7 mouse cellular contexts compared by ENCODE assay signal in the genomic region with DNA sequence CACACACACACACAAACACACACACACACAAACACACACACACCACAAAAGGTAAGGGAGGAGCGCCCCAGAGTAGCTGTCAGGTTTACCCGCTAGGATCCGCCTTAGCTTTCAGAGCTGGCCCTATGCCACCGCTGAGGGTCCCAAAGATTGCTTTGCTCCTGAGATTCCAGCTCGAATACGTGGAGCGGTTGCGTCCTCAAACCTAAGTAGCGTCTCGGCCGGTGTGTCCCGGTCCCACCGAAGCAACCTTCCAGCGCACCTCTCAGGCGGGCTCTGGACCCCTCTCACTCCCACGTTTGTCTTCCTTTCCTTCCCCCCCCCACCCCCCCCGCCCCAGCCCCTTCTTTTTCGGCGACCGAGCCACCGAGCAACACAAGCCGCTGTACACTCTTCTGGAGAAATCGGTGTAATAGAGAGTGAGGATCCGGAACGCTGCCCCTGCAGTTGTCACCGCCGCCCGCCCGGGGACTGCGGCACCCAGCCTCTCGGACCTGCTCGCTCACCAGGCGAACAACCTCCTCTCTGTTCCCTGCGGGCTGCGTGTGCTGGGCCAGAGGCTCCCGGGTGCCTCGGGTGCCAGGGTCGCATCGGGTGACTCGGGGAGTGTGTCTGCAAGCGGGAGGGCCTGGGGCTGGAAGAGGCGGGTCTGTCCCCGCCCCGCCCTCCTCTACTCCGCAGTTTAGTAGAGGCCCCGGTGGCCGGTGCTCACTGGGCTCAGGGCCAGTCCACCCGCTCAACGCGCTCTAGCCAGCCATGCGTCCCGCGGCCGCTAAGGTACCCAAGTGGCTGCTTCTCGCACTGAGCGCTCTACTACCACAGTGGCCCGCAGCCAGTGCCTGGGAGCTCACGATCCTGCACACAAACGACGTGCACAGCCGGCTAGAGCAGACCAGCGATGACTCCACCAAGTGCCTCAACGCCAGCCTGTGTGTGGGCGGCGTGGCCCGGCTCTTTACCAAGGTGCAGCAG. TPM values are rescaled to one million over a fixed set of nuclear protein-coding genes. Genes with fewer than 3 reads are reported as not detected.
DNase-seq lines count a peak whose midpoint lies in the region; ATAC-seq and TF ChIP-seq lines count a peak whose summit lies in the region.

A gene (plus strand): TSS at position 268 of the 972 bp plus-strand sequence.

- peaks cover 4% of the 10 kb centered on the region; the same call in 1 of the 2 replicates for H3K4me1 ChIP-seq in embryonic facial prominence, embryonic 12.5 days
- H3K4me1 ChIP-seq in heart, adult 2 months (ENCODE audit: control insufficient read depth, insufficient read depth, low read length): no peaks in the 10 kb centered on the region
- H3K4me1 ChIP-seq in kidney, adult 2 months (ENCODE audit: control insufficient read depth, insufficient read depth, low read length): peaks cover 6% of the 10 kb centered on the region; the same call in 1 of the 2 replicates
- peaks cover 7% of the 10 kb centered on the region; the same call in 1 of the 2 replicates for H3K4me1 ChIP-seq in limb, embryonic 12.5 days (replicated peaks)
- H3K4me1 ChIP-seq in midbrain, embryonic 14.5 days (ENCODE audit: control insufficient read depth, insufficient read depth, low read length): peaks cover 5% of the 10 kb centered on the region; the same call in 1 of the 2 replicates
- peaks cover 2% of the 10 kb centered on the region; the same call in 1 of the 2 replicates for H3K4me1 ChIP-seq in spleen, adult 2 months (ENCODE audit: control insufficient read depth, insufficient read depth, insufficient read length)

- peak; percentile 81 to 86 for DNase-seq in adrenal gland, postnatal 36 days
- DNase-seq in heart, adult 2 months: peak; percentile 80 to 86
- DNase-seq in kidney, adult 2 months: peak; percentile 91
- DNase-seq in midbrain, embryonic 14.5 days: peak; percentile 82
- DNase-seq in spleen, adult 2 months (ENCODE audit: low read depth in 1 of 2, low spot score in 2 of 2): peak in 1 of 2 experiments; percentile 30

- TF ChIP-seq CTCF in heart, adult 2 months (IDR thresholded peaks at IDR 0.05): 0 out of 2 replicates have a peak, but pooled peaks have one; percentile 8
- TF ChIP-seq CTCF in kidney, adult 2 months (conservative IDR thresholded peaks at IDR 0.05; ENCODE audit: insufficient read depth, insufficient read length, low read depth, low read length): no peak
- no peak for TF ChIP-seq CTCF in spleen, adult 2 months (IDR thresholded peaks at IDR 0.05; ENCODE audit: extremely low read depth, insufficient read depth, insufficient read length, insufficient replicate concordance)

- no peaks in the 10 kb centered on the region for H3K36me3 ChIP-seq in embryonic facial prominence, embryonic 12.5 days
- H3K36me3 ChIP-seq in heart, adult 2 months (ENCODE audit: control insufficient read depth, insufficient read depth, low read length): peaks cover 3% of the 10 kb centered on the region
- H3K36me3 ChIP-seq in kidney, adult 2 months (ENCODE audit: control insufficient read depth, insufficient read depth, low read length): no peaks in the 10 kb centered on the region
- H3K36me3 ChIP-seq in limb, embryonic 12.5 days: no peaks in the 10 kb centered on the region
- no peaks in the 10 kb centered on the region for H3K36me3 ChIP-seq in midbrain, embryonic 14.5 days (ENCODE audit: control insufficient read depth, insufficient read depth, low read length)
- H3K36me3 ChIP-seq in spleen, adult 2 months (ENCODE audit: control insufficient read depth, insufficient read depth, low read length): no peaks in the 10 kb centered on the region

- no peaks in the 10 kb centered on the region for H3K9me3 ChIP-seq in embryonic facial prominence, embryonic 12.5 days
- H3K9me3 ChIP-seq in limb, embryonic 12.5 days: no peaks in the 10 kb centered on the region
- no peaks in the 10 kb centered on the region for H3K9me3 ChIP-seq in midbrain, embryonic 14.5 days (ENCODE audit: control insufficient read depth, low read length)

- peak within 1 kb of the TSS; percentile 60 for H3K9ac ChIP-seq in embryonic facial prominence, embryonic 12.5 days
- H3K9ac ChIP-seq in heart, adult 2 months (ENCODE audit: low read depth, low read length): peak within 1 kb of the TSS; percentile 87
- peak within 1 kb of the TSS; percentile 62 for H3K9ac ChIP-seq in limb, embryonic 12.5 days (replicated peaks)
- H3K9ac ChIP-seq in midbrain, embryonic 14.5 days (replicated peaks; ENCODE audit: low read length): peak within 1 kb of the TSS; percentile 55

- intact Hi-C loops in heart, adult 2 months (cut with DNase I): loop anchor here (2.0 kb wide), 1 partner anchor 50 kb away; no protein-coding TSS in a partner anchor

- peak; percentile 93 for ATAC-seq in embryonic facial prominence, embryonic 12.5 days (ENCODE audit: insufficient number of reproducible peaks, insufficient read depth, low FRiP score, low TSS enrichment)
- peak; percentile 91 for ATAC-seq in limb, embryonic 12.5 days (ENCODE audit: insufficient number of reproducible peaks, insufficient read depth, low FRiP score, low TSS enrichment, low read depth)
- ATAC-seq in midbrain, embryonic 14.5 days (ENCODE audit: low FRiP score, low TSS enrichment): peak; percentile 87

- TF ChIP-seq POLR2A in heart, adult 2 months (IDR thresholded peaks at IDR 0.05; ENCODE audit: insufficient read depth, low read depth, low read length): peak; percentile 76; the same call in 1 of the 2 replicates
- TF ChIP-seq POLR2A in kidney, adult 2 months (IDR thresholded peaks at IDR 0.05; ENCODE audit: low read depth, low read length): peak; percentile 2
- TF ChIP-seq POLR2A in spleen, adult 2 months (IDR thresholded peaks at IDR 0.05; ENCODE audit: low read depth, low read length): no peak

- H3K4me3 ChIP-seq in embryonic facial prominence, embryonic 12.5 days: peak within 1 kb of the TSS; percentile 57
- H3K4me3 ChIP-seq in heart, adult 2 months: peak within 1 kb of the TSS; percentile 57
- H3K4me3 ChIP-seq in kidney, adult 2 months (ENCODE audit: insufficient read depth, low read depth, low read length): peak within 1 kb of the TSS; percentile 60
- peak within 1 kb of the TSS; percentile 61 for H3K4me3 ChIP-seq in limb, embryonic 12.5 days (replicated peaks)
- H3K4me3 ChIP-seq in midbrain, embryonic 14.5 days (replicated peaks; ENCODE audit: low read depth, low read length): peak within 1 kb of the TSS; percentile 62
- peak within 1 kb of the TSS; percentile 65 for H3K4me3 ChIP-seq in spleen, adult 2 months (ENCODE audit: extremely low read depth, insufficient read depth, insufficient read length)

- TF ChIP-seq EP300 in heart, adult 2 months (IDR thresholded peaks at IDR 0.05; ENCODE audit: insufficient read depth, low read depth, low read length): no peak

- H3K79me2 ChIP-seq in heart, adult 2 months (replicated peaks; ENCODE audit: control insufficient read depth, insufficient read depth, low read length): no peaks in the 10 kb centered on the region

- peaks cover 42% of the 10 kb centered on the region for H3K27me3 ChIP-seq in embryonic facial prominence, embryonic 12.5 days
- H3K27me3 ChIP-seq in heart, adult 2 months (ENCODE audit: control insufficient read depth, insufficient read depth, low read length): peaks cover 2% of the 10 kb centered on the region; the same call in 1 of the 2 replicates
- no peaks in the 10 kb centered on the region for H3K27me3 ChIP-seq in kidney, adult 2 months (replicated peaks; ENCODE audit: control insufficient read depth, insufficient read depth, low read length)
- peaks cover 47% of the 10 kb centered on the region for H3K27me3 ChIP-seq in limb, embryonic 12.5 days
- peaks cover 15% of the 10 kb centered on the region; the same call in 1 of the 2 replicates for H3K27me3 ChIP-seq in midbrain, embryonic 14.5 days (ENCODE audit: control insufficient read depth, insufficient read depth, low read length)
- H3K27me3 ChIP-seq in spleen, adult 2 months (ENCODE audit: control insufficient read depth, insufficient read depth, low read length): peaks cover 4% of the 10 kb centered on the region; the same call in 1 of the 2 replicates

- WGBS in embryonic facial prominence, embryonic 12.5 days: 1% methylated on average over 66 of the region's 66 CpGs
- 1% methylated on average over 65 of the region's 66 CpGs for WGBS in heart, adult 2 months
- WGBS in kidney, adult 2 months: 1% methylated on average over 66 of the region's 66 CpGs
- whole genome bisulfite sequencing in limb, embryonic 12.5 days: under 1% methylated on average over 65 of the region's 66 CpGs
- under 1% methylated on average over 66 of the region's 66 CpGs for WGBS in midbrain, embryonic 14.5 days
- 4% methylated on average over 64 of the region's 66 CpGs for WGBS in spleen, adult 2 months

- no peak within 1 kb of the TSS for H3K27ac ChIP-seq in embryonic facial prominence, embryonic 12.5 days
- H3K27ac ChIP-seq in heart, adult 2 months: peak within 1 kb of the TSS; percentile 81
- peak within 1 kb of the TSS; percentile 24; the same call in 1 of the 2 replicates for H3K27ac ChIP-seq in kidney, adult 2 months (ENCODE audit: insufficient read depth, low read depth, low read length)
- no peak within 1 kb of the TSS for H3K27ac ChIP-seq in limb, embryonic 12.5 days
- H3K27ac ChIP-seq in midbrain, embryonic 14.5 days (replicated peaks; ENCODE audit: low read depth, low read length): no peak within 1 kb of the TSS
- peak within 1 kb of the TSS; percentile 30 for H3K27ac ChIP-seq in spleen, adult 2 months (ENCODE audit: insufficient read depth, low read length)

- peak within 1 kb of the TSS; percentile 95 for H3K4me2 ChIP-seq in embryonic facial prominence, embryonic 12.5 days (replicated peaks)
- H3K4me2 ChIP-seq in limb, embryonic 12.5 days: peak within 1 kb of the TSS; percentile 93
- H3K4me2 ChIP-seq in midbrain, embryonic 14.5 days (ENCODE audit: low read length): peak within 1 kb of the TSS; percentile 99

RNA-seq across cellular contexts. Expression of the gene that starts here (rescaled TPM):
- 10 to 100 TPM; 13.3 to 14.3 TPM for total RNA-seq in adrenal gland, postnatal 36 days (2021)
- 3.1 and 3.2 TPM in 2 replicates for polyA plus RNA-seq in embryonic facial prominence, embryonic 12.5 days (2016; fragmentation: Nextera tagmentation; extraction: Ambion mirVana)
- 10 to 100 TPM; 13.4 to 15.5 TPM for total RNA-seq in heart, adult 2 months (2021)
- 8.1 and 11.1 TPM in 2 replicates for polyA plus RNA-seq in heart, adult 2 months (2012; rRNA removed)
- 16.1 and 21.8 TPM in 2 replicates for polyA plus RNA-seq in kidney, adult 2 months (2012; rRNA removed)
- polyA plus RNA-seq in limb, embryonic 12.5 days (2016; fragmentation: Nextera tagmentation; extraction: Ambion mirVana): 6.5 and 6.8 TPM in 2 replicates
- polyA plus RNA-seq in midbrain, embryonic 14.5 days (2014; fragmentation: Nextera tagmentation; extraction: Ambion mirVana): 0.36 and 0.61 TPM in 2 replicates
- 2.5 and 4.2 TPM in 2 replicates for polyA plus RNA-seq in spleen, adult 2 months (2012; rRNA removed)

Comparison
In these comparisons a context has a peak if more than half of its experiments do, and no peak if none do; other contexts are left out.
1. Peak in DNase-seq, ATAC-seq, H3K4me3 ChIP-seq, H3K9ac ChIP-seq and H3K4me2 ChIP-seq in midbrain, embryonic 14.5 days; RNA of the gene not detected or under 1 TPM.
2. H3K27ac ChIP-seq: peak in heart, adult 2 months (single experiment), kidney, adult 2 months (single experiment) and spleen, adult 2 months (single experiment); none in embryonic facial prominence, embryonic 12.5 days (single experiment), limb, embryonic 12.5 days (single experiment) and midbrain, embryonic 14.5 days (single experiment).
3. Peak in every context shown above with its lines, with median percentiles within 50 percentile points of each other: ATAC-seq, H3K4me2 ChIP-seq, H3K4me3 ChIP-seq and H3K9ac ChIP-seq.